Mouse (Mus musculus) right cerebral cortex, postnatal 4 days (tissue): ENCODE results near the gene Adig.
A peak's percentile ranks its signal among the peaks of the same experiment; 100 is the strongest.

ENCODE experiments used
- DNase-seq: peaks from one replicate; pipeline ENCODE4 v3.0.0-alpha.2; 2022

Adig gene

DNA sequence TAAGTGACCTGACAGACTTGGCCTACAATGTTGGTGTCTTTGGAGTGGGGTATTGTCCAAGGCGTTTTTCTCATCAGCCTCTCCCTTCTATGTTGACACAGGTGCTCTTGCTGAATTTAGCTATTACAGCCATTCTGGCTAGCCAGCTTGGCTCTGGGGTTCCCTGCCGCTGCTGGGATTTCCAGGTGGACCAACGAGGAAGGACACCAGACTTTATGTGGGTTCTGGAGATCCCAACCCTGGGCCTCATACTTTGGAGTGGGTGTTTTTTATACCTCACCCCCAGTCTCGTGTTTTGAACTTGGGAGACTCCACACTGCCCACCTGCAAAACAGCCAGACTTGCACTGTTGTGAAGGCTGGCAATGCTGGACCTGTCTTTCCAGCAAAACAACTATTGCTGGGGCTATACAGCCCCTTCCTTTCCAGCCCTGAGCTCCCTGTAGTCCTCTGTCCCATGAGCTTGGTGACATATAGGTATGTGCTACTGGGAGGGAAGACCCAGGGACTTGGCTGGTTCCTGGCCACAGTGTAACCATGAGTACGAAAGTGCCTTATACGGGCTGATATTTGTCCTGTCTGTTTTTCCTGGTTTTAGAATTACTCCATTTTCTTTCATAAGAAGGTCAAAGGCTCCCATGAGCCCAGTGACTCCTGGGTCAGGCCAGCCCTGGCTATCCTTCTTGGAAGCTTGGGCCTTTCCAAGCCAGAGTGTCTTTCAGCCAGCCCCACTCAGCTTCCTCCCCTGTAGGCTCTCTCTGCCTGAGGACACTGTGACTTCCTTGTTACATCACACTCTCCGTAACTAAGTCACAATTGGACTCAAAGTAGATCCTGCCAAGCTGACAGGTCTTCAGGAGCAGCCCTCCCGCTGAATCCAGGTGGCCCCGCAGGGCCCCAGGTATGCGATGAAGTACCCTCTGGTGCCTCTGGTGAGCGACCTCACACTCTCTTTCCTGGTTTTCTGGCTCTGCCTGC lies at the start of gene Adig:
TSS of gene Adig (plus strand) at position 777 of the 977 bp plus-strand sequence.
- no peak for DNase-seq

DNA sequence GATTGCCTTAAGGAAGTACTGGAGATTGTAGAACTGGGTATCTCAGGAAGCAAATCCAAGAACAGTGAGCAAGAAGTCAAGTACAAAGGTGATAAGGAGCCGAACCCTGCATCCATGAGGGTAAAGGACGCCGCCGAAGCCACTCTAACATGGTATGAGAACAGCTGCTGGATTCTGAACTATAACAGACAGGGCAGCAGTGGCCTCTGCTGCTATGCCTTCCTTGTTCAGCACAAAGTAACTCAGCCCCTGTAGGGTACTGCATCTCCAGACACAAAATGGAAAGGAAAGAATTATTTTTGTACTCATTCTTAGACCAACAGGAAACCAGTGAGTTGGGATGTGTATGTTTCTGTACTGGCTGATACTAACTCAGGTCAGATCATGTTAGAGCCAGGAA lies 46.0 kb upstream of the Adig start:
- DNase-seq: no peak

DNA sequence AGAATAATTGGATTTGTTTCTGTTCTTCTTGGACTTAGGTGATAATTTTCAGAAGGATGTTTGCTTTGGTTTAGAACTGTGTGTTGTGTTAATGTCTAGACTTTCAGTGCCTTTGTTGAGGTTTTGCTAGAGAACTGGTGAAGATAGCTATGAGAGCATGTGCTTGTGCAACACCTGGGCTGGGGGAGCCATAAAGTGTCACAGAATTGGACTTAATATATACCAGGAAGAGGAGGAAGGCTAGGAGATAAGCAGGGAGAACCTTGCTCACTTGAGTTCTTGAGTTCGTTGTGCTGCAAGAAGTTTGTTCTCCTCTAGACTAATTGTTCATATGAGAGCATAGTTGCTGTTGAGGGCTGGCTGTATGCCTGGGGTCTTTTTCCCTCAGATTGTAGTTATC lies 44.8 kb upstream of the Adig start:
- no peak for DNase-seq

DNA sequence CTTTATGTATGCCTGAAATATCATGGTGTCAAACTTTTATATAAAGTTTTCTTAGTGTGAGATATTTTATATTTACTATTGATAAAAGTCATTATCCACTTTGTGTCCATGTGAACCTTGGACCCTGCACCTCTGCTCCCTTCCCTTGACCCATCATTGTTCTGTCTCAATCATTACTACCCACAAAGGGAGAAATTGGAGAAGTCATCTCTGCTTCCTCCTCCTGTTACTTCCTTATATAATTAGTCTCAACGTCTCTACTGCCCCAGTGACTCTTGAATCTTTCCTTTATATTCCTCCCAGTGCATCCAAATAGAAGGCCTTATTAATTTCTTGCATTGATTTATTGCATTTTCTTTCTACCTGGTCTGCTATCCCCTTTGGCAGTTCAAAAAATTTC lies 40.0 kb upstream of the Adig start:
- no peak for DNase-seq

DNA sequence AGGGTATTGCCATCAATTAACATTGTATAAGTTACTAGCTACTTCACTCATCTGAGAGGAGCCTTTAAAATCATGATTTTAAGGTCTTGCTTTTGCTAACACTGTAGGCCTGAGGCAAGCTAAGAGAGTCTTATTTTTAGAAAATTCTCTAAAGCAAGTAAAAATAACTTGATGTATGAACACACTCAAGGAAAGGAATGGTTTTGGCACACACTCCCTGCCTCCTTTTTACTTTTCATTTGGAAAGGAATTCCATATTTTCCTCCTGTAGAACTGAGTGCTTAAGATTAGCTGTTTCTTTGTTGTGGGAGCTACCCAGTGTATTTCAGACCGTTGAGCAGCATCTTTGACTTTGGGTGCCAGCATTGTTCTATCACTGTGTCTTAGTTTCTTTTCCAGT lies 28.3 kb upstream of the Adig start:
- DNase-seq: no peak

DNA sequence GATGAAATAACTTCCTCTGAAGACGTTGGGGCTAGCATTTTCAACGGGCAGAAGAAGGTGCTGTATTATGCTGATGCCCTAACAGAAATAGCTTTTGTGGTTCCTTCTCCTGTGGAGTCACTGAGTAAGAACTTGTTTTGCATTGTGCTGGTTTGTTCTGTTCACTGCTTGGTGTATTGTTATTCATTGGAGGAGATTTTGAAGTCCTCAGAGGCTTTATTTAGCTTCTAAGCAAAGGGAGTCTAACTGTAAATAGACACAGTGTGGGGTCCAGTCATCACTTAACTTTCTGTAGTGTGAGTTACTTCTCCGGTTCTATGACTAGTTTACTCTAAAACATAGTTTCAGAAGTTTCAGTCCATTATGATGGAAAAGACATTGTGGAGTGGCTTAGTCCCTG lies 24.8 kb upstream of the Adig start:
- DNase-seq: no peak

DNA sequence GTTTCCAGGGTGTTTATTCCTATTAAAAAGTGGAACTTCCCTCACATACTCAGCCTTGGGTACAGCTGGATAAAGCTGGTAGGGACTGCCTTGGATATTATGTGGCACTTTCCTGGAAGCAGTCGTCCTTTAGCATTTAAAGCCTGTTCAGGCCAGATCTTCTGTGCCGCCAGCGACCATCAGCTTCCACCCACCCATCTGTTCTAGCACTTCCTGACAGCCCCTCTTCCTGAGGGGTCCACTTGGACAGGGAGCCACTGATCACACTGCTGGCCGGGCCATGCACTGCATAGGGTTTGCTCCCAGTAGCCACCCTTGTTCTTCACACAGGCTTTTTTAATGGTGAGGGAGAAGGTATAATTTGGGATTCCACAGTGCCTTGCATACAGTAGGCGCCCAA lies 4.0 kb upstream of the Adig start:
- no peak for DNase-seq

DNA sequence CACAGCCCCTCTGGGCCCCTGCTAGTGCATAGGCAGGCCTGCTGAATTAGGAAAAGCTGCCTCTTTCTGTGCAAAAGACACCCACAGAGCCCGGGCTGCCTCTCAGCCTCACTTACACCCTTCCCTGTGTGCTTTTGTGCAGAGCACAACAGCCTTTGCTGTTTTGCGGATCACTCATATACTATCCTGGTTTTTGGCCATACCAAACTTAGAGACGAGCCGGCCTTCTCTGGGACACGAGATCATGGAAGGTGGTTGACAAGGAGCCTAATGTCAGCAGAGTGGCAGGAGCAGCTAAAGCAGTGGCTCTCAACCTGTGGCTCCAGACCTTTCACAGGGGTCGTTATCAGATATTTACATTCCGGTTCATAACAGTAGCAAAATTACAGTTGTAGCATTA lies 814 bp downstream of the Adig start:
- DNase-seq: no peak

DNA sequence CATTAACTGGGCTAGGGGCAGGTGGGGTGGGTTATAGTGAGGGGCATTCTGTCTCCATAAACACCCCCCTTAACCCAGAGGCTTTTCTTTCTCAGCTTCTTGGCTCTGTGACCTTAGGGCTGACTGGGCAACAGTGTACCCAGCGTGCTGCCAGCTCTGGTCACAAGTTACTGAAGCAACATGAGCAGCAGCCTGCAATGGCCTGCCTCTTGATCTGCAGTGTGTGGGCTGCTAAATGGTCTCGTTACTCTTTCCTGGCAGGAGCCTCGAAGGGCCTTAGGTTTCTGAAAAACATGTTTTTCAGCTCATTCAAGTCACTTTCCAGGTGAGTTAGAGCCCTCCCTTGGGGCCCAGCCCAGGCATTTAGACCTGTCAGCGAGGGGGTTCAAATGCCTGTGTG lies 1.3 kb downstream of the Adig start:
- no peak for DNase-seq

DNA sequence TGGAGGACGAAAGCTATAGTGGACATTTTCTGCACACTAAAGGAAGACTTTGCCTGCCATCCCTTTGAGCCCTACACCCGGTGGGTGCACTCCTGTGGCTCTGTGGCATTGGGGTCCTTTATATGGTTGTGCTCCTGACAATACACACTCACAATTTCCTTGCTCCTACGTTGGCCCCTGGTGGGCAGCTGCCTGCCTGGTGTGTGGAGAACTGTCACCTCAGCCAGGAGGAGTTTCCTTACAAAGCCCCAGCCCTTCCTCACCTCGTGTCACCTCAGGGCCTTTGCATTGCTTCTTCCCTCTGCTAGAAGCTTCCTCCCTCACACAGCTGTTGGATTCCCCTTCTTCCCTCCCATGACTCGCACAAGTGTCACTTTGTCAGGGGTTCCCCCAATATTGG lies 4.1 kb downstream of the Adig start:
- DNase-seq: no peak

DNA sequence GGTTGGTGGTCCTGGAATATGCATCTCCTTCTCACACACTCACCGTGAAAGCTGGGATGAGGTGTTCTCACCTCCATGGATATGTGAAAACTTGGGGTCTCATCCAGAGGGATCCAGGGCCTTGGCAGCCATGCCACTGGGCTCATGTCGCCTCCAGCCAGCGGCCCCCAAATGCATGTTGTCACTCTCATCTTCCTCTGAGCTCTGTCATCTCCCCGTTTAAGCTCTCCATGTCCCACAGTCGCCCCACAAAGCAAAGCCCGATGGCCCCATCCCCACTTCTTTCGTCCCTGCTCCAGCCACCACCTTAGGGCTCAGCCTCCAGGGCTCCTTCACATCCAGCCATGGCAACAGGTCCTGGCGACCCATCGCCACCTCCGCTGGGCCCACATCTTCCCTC lies 4.6 kb downstream of the Adig start:
- no peak for DNase-seq

DNA sequence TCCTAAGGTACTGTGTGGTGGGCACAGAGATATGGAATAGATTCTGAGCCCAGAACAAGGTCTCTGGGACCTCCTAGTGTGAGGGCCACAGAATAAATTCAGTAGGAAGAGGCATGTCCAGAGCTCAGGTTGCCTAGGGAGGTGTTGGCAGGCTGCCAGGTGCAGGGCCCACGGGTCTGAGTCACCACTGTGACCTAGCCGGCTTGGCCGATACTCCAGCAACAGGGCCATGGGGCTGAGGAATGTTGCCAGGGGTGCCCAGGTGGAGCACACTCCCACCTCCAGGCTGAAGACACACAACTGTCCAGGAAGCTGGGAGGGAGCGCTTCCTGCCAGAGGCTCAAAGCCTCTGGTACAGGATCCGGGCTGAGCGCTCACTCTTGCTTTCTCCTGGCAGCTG lies 8.3 kb downstream of the Adig start:
- no peak for DNase-seq

DNA sequence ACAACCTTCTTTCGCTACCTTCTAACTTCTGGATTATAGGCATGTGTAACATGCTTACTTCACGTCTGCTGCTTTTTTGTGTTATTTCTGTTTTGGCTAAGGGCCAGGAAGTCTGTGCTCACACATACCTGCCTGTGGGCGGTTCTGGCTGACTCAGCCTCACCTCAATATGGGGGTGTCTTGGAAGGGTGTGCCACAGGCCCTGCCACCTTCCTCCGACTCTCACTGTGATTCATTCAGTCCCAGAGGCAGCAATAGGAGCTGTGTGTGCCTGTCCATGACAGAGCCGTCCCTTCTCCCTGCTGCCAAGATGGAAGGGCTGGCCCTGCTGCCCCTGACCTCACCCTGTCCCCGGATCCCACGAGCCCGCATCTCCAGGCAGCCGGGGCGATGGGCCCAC lies 10.1 kb downstream of the Adig start, which contains the start of gene Arhgap40:
TSS of gene Arhgap40 (plus strand) at position 269 of the 400 bp plus-strand sequence.
- DNase-seq: no peak

DNA sequence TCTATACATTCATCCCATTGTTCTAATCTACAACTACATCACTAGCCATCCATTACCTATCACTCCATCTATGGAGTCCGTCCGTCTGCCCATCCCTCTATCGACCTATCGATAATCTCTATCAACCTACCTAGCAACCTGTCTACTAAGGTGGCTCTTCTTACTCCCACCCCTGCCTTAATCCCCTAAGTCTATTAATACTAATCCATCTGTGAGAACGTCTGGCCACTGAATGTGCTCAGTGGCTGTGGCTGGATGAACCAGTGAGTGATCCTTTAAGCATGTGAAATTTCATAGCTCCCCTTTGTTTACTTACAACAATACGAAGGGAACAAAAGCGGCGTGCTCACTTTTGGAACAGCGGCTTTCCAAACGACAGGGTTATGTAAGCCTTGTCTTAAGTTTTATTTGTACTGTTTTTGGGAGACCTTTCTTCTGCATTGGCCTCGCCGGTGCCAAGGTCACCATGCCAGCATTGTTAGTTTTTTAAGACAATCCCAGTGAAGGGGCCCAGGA lies 11.5 kb downstream of the Adig start:
- no peak for DNase-seq

DNA sequence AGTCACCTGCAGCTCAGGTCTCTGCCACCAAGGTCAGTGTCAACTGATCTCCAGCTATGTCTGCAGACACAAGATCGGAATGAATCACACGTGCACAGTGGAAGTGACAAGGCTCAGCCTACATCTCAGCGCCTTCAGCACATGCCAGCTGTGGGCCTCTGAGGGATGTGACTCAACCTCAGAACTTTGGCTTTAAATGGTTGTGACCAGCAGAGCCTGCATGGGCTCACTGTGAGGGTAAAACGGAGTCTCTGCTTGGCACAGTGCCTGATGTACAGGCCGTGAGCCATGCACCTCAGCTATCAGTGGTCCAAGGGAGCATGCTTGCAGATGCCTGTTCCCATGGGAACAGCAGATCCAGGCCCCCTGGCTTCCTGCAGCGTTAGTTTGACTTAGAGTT lies 16.2 kb downstream of the Adig start:
- DNase-seq: no peak

DNA sequence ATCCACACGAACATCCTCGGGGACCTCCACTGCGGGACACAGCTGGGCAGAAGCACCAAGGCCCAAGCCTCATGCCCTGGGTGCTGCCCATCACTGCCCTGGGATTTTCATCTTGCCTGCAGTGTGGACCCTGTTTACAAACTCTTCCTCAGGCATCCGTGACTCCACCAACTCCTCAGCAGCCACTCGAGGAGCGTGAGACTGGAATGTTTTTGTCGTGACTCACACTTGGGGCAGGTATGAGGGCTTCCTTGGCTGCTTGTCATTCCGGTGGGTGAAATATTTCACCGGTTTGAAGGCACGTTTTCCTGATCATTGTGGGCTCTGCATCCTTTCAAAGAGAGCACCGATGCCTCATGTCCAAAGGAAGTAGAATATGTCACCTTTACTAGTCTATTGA lies 16.7 kb downstream of the Adig start:
- no peak for DNase-seq

DNA sequence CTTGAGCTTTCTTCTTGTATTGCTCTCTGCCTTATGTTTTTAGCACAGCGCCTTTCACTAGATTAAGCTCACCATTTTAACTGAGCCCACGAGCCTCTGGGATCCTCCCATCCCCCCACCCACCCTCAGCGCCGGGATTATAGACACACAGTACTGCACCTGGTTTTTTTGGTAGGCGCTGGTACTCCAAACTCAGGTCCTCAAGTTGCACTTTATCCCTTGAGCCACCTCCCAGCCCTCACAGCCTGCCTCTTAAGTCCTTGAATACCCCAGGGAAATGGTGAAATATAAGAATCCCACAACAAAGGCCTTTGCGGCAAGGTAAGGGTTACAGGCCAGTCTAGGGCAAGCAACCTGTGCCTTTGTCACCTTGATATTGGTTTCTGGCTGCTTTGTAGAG lies 17.4 kb downstream of the Adig start:
- DNase-seq: no peak

DNA sequence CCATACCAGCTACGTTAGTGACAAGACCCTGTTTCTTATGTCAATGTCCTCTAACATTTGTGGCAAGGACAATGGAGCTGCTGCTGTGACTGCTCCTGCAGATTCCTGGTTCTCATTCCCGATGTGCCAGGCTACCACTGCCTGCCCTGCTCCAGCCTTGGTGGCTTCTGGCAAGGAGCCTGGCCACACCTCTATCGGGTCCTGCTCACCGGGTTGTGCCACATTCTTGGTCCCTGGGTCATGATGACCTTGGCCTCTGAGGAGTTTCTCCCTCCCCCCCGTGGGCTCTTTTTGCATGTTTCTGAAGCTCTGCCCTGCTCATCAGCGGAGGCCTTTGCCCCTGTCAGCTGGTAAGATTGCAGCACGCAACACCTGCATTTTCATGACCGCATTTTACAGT lies 20.6 kb downstream of the Adig start:
- no peak for DNase-seq

DNA sequence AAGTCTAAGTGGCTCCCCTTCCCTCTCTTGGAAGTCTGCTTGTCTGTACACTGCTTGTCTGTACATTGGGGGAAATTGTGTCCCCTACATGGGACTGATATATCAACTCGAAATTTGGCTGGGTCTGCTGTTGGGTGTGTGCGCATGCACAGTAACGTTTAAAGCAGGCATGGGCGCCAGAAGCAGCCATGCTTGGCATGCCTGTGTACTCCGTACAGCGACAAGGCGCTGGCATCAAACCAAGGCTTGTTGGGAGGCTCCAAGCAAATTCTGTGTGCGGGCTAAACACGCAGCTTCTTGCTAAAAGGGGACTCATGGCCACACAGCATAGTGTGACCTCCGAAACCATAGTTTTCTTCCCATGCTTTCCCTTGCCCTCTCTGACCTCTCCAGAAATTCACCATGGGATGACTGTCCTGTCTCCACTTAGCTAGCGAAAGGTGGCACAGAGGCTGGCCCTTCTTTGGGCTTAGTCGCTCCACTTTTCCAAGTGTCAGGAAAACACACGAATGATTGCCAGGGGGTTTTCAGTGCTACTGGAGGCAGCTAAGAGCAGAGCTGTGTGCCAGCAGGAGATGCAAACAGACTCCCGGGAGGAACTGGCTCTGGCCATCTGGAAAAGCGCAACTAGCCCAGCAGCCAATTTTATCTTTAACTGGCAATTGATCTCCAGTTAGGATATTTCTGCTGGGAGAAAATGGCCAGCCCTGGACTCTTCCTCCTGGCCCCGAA lies 21.9 kb downstream of the Adig start:
- DNase-seq: peak; percentile 71

DNA sequence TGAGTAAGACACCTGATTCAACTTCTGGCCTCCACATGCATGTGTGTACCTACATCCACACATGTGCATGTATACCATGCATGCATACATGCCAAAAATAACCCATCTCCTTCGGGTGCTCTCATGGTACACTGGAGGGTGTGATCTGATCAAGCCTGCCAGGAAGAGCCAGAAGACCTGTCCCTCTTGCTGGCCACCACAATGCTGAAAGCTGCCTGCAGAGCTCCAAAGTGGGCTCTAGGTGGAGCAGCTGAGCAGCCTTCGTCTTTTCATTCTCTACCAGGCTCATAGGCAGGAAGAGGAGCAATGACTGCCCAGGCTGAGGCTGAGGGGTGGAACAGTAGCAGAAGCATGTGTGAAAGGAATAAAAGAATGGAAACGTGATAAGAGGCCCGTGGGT lies 31.7 kb downstream of the Adig start:
- DNase-seq: peak; percentile 73

DNA sequence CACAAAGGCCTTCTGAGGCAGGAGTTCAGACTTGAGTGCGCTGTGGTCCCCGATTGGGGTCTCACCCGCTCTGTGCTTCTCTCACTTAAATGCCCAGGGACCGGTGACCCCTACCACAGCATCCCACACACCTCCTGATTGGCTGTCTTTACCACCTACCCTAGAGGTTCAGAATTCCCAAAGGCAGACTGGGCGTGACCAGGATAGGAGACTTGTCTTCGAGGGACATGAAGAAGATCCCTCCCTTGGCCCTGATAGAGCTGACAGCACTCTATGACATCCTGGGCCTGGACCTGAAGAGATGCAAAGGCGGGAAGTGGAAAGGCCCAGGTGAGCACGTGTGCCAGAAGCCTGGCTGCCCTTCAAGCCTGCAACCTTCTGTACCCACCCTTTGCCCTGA lies 32.1 kb downstream of the Adig start:
- no peak for DNase-seq

DNA sequence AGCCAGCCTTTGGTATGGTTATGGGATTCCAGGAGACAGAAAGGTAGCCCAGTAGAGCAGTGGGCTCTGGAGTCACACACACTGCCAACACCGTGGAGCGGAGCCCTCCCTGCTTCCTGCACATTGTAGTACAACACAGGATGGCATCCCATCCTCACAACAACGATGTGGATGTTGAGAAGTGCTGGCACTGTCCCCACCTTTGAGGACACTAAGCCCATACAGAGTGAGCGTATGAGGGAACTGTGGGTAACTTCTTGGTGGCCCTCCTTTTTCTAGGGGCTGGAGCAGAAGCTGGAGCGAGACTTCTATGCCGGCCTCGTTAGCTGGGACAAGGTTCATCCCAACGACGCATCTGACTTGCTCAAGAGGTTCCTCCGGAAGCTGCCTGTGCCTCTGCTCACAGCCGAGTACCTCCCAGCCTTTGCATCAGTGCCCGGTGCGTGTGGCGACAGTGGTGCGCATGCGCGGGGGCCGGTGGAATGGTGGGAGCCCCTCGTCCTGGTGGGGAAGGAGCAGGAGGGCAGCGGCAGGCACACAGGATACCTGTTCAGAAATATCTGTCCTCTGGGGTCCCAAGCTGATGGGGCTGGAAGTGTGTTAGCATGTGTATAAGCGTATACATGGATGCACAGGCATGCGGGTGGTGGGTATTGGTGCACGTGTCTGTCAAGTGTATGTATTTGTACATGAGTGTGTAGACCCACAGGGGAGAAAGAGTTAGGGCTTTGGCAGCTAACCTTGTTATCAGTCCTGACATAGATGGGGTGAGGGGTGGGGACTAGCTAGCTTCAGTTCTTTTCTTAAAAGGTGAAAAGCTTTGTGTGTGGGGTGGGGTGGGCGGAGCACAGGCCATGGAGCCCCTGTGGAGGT lies 37.3 kb downstream of the Adig start:
- DNase-seq: no peak

DNA sequence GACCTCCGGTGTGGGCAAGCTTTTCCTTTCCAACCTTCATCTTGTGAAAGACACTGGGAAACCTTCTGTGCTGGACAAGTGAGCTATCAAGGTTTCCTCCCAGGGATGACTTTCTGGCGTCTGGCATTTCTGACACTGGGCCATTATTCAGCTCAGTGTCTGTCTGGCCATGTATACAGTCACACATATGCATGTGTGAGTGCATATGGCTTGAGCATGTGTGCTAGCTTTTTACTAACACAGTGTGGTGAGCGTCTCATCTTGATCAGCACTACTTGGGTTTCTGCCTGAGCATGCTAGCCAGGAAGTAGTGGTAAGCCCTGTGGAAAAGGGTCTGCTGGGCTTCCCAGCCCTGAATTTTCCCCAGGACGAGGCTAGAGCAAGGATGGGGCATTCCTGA lies 38.9 kb downstream of the Adig start:
- no peak for DNase-seq
